Mouse (Mus musculus): ENCODE measurements around the gene Trip11.
A peak's percentile ranks its signal among the peaks of the same experiment; 100 is the strongest.

DNA sequence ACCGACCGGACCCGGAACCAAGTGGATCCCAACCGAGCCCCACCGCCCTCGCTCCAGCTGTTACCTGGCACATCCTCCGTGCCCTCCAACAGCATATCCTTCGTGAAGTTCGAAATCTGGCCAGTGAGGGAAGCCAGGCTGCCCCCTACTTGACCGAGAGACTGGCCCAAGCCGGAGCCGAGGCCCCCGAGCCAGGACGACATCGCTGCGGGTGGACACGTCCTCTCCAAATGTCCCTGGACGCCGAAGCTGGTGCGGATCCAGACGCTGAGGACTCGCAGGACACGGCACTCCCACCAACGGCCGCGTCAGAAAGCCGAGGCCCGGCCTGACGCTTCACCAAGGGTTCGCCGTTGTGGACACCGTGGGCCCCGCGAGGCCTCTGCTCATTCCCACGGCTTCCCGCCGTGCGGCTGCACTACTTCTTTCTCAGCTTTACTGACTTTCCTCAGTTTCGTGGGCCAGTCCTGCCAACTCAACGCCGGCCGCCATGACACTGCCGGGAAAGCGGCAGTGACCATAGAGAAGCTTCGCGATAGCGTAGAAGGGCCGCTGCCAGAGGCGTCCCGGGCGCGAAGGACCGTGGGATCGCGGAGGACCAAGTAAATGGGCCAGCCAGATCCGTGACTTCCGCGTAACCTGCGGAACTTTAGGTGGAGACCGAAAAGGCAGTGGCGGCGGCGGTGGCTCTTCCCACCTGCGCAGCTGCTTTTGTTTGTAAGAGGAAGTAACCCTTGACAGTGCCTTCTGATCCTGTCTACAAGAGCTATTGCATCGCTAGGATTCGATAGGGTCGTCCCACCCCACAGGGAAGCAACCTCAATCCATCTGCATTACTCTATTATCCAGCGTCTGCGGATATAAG is at the start of gene Trip11:
- no peak for TF ChIP-seq CTCF (IDR thresholded peaks at IDR 0.05; ENCODE audit: borderline replicate concordance, insufficient read depth, low read depth, low read length)
- 0 out of 2 replicates have a peak, but pooled peaks have one; percentile 84 for TF ChIP-seq POLR2A (IDR thresholded peaks at IDR 0.05; ENCODE audit: borderline replicate concordance, insufficient read depth, low read length)
